Mouse (Mus musculus) megakaryocyte, embryonic 14.5 days (primary cell): ENCODE measurements around the gene Ggct.

Source experiments
- FLI1 ChIP-seq: IDR thresholded peaks from 2 replicates; pipeline ENCODE4 v1.6.1; 2012; ENCODE audit warnings: low read length, inconsistent platforms, mixed read lengths
- GATA1 ChIP-seq: IDR thresholded peaks from 3 replicates; pipeline ENCODE4 v1.6.1; 2012; ENCODE audit warnings: mixed read lengths, low read length, inconsistent platforms, borderline replicate concordance

DNA sequence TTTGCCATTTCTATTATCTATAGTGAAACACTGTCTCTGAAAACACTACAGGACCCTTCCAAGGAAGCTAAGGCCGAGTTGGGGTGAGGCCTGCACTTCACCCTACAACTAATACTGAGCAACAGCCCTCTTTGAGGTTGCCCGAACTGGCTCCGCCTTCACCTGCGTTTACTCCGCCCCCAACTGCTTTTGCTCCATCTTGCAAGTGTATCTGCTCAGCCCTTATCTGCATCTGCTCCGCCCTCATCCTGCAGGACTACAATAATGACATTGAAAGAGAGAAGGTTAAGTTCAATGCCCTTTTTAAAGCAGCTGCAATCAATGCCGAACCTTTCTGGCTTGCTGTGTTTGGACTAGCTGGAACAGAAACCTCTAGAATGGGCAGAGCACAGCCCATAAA lies 29.1 kb upstream of the Ggct start:
- TF ChIP-seq GATA1 (no peak), FLI1 (no peak)
